Mouse (Mus musculus): Measurements from ENCODE around the gene Fndc3b.

DNA sequence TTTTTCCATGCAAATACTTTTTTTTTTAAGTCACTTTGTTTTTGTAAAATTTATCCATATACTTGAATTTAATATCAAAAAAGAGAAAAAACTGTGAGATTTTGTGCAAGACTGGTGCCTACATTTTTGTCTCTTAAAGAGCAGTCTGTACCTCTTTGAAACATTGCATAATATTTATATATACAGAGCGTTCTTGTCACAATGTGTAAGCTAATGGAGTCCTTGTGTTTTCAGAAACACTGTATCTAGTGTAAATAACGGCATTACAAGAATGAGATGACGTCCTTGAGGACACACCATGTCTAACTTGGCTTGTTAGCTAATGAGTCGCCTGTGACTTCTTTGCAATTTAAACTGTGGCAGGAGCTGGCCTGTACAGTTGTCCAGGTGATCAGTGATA is 333.2 kb downstream of the Fndc3b start:
- TF ChIP-seq CTCF (conservative IDR thresholded peaks at IDR 0.05; ENCODE audit: low read length) (no peak), NANOG (IDR thresholded peaks at IDR 0.05; ENCODE audit: borderline replicate concordance, low read length) (no peak), POU5F1 (IDR thresholded peaks at IDR 0.05; ENCODE audit: borderline replicate concordance, low read length) (no peak)

Measured in E14TG2a.4 (cell line).